Mouse (Mus musculus): ENCODE results near the gene Tap2. TPM values are rescaled to one million over a fixed set of nuclear protein-coding genes. Genes with fewer than 3 reads are reported as not detected.
A peak's percentile ranks its signal among the peaks of the same experiment; 100 is the strongest.

Gene Tap2
- polyA plus RNA-seq, 1 experiment from 2014 or later = 0.51 TPM

DNA sequence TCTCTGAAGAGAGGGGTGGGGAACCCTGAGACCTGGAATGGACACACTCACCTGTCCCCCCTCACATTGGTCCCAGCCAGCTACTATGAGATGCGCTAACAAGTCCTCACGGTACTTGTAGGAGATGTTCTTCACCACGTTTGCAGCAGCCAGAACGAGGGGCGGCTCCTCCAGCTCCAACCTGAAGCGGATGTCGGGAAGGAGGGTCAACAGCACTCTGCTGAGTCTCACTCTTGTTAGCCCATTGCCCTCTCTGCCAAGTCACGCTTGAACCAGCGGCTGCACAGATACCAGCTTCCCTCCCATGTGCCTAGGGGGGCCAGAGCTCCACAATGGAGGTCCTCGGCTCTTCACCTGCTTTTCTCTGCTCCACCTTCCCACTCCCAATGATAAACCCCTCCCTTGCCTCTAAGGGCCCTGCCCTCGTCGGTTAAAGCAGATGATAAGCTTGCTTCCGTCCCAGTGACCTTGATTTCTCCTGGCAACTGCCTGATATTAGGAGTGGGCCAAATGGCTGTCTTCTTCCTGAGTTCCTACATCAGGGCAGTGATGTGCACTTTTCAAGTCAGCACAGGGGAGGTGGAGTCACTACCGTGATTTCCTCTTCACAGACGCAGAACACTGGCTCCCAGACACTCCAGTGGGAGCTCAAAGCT is 19.6 kb upstream of the Tap2 start:
- Histone ChIP-seq H3K36me3 (no peaks in the 10 kb centered on the region), H3K4me3 (no peak overlapping the region), H3K9me3 (no peaks in the 10 kb centered on the region), H3K27ac (no peak overlapping the region), H3K27me3 (ENCODE audit: insufficient read depth, poor library complexity, severe bottlenecking) (peaks cover 73% of the 10 kb centered on the region), H3K4me1 (peaks cover 17% of the 10 kb centered on the region)
- WGBS = 69% methylated on average over 15 of the region's 15 CpGs
- DNase-seq (ENCODE audit: low spot score) = peak; percentile 66

DNA sequence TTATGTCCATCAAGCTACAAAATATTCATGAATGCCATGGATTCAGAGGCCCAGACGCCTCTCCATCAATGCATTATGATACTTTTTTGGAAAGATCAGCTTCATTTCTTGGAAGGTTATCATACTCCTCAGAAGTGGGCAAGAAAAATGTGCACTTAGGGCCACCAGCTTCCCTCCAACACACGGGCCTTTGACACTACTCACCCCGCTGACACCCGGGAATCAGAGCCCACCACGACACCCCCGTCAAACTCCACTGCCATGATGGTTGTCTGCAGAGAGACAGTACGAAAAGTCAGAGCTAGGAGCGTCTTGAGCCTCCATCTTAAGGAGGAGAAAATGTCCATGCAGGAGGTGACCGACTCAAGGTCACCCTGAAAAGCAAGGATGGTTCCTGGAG is 17.8 kb upstream of the Tap2 start:
- peaks cover 91% of the 10 kb centered on the region for H3K27me3 ChIP-seq (ENCODE audit: insufficient read depth, poor library complexity, severe bottlenecking)
- H3K4me3 ChIP-seq = no peak overlapping the region
- no peak overlapping the region for H3K27ac ChIP-seq
- DNase-seq (ENCODE audit: low spot score) = peak; percentile 68
- H3K4me1 ChIP-seq = peaks cover 17% of the 10 kb centered on the region
- no peaks in the 10 kb centered on the region for H3K9me3 ChIP-seq
- 83% methylated on average over 9 of the region's 9 CpGs for WGBS
- no peaks in the 10 kb centered on the region for H3K36me3 ChIP-seq

DNA sequence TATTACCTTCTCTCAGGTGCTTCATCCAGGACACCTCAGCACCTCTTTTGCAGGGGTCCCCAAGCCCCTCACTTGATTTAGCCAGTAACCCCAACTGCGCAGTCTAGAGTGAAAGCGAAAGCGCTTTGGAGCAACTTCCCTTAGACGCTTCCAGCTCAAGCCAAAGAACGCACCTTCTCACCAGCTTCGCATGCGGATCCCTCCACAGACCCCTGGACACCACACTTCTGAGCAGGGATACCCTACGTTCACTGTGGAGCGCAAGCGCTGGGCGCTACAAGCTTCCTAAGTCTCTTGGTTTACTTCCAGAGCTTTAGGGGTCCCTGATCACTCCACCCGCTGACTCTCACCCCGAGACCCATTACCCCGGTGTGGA is 16.5 kb upstream of the Tap2 start:
- Histone ChIP-seq H3K27ac (peak overlapping the region; percentile 56; the same call in 1 of the 2 replicates), H3K9me3 (no peaks in the 10 kb centered on the region), H3K4me3 (peak overlapping the region; percentile 68), H3K27me3 (ENCODE audit: insufficient read depth, poor library complexity, severe bottlenecking) (peaks cover 97% of the 10 kb centered on the region), H3K4me1 (peaks cover 17% of the 10 kb centered on the region), H3K36me3 (no peaks in the 10 kb centered on the region)
- 5% methylated on average over 14 of the region's 14 CpGs for WGBS
- no peak for DNase-seq (ENCODE audit: low spot score)

DNA sequence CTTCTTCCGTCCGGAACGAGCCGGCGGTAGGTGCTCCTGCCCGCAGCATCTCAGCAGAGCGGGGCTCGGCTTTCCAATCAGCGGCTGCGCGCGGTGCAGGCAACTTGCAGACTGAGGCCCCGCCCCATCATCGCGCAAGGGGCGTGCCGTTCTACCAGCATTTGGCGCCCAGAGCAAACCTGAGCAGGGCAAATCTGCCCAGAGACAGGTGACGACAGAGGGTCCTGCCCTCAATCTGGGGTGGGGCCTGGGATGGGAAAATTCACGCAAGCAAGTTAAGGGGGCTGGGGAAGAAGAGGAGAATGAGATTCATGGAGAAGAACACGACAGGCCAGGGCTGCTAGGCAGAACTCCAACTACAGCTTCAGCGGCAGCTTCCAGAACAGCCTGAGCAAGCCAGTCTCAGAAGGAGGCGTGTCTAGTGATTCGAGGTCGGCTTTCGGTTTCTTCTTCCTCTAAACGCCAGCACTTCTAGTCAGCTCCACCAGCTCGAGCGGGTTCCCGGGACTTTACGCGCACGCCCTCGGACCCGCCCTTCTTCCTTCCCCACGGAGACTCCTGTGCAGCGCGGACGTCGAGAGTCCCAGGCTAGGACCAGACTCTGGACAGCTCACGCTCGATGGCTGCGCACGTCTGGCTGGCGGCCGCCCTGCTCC is 15.9 kb upstream of the Tap2 start, which contains the start of the genes Tap1 and Psmb9:
Gene Tap1, plus strand, starts transcription at position 293 of the 656 bp plus-strand sequence.
Gene Psmb9, minus strand, starts transcription at position 504 of the 656 bp plus-strand sequence.
- no peaks in the 10 kb centered on the region for H3K36me3 ChIP-seq
- H3K9me3 ChIP-seq = no peaks in the 10 kb centered on the region
- under 1% methylated on average over 46 of the region's 46 CpGs for WGBS
- H3K4me3 ChIP-seq = peak within 1 kb of the TSS; percentile 68
- DNase-seq (ENCODE audit: low spot score) = peak; percentile 94
- H3K4me1 ChIP-seq = peaks cover 17% of the 10 kb centered on the region
- peaks cover 98% of the 10 kb centered on the region for H3K27me3 ChIP-seq (ENCODE audit: insufficient read depth, poor library complexity, severe bottlenecking)
- H3K27ac ChIP-seq = peak within 1 kb of the TSS; percentile 56; the same call in 1 of the 2 replicates

DNA sequence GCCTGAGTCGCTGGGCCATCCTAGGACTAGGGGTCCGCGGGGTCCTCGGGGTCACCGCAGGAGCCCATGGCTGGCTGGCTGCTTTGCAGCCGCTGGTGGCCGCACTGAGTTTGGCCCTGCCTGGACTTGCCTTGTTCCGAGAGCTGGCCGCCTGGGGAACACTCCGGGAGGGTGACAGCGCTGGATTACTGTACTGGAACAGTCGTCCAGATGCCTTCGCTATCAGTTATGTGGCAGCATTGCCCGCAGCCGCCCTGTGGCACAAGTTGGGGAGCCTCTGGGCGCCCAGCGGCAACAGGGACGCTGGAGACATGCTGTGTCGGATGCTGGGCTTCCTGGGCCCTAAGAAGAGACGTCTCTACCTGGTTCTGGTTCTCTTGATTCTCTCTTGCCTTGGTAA is 15.3 kb upstream of the Tap2 start:
- Histone ChIP-seq H3K36me3 (no peaks in the 10 kb centered on the region), H3K4me3 (peak overlapping the region; percentile 68), H3K27me3 (ENCODE audit: insufficient read depth, poor library complexity, severe bottlenecking) (peaks cover 98% of the 10 kb centered on the region), H3K4me1 (peaks cover 19% of the 10 kb centered on the region), H3K27ac (peak overlapping the region; percentile 56; the same call in 1 of the 2 replicates), H3K9me3 (no peaks in the 10 kb centered on the region)
- DNase-seq (ENCODE audit: low spot score) = peak; percentile 75
- 7% methylated on average over 20 of the region's 20 CpGs for WGBS

DNA sequence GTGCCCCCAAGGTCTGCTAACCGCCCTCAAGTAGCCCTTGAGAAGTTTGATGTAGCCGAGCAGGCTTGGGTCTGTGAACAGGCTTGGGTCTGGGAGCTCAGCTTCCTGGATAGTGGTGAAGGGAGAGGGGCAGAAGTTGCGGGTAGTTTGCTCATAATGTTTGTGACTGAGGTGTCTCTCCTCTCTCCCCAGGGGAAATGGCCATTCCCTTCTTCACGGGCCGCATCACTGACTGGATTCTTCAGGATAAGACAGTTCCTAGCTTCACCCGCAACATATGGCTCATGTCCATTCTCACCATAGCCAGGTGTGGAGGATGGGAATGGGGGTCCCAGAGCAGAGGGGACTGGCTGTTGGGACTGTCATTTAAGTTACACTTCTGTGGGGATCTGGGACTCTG is 14.3 kb upstream of the Tap2 start:
- Histone ChIP-seq H3K27ac (no peak overlapping the region), H3K4me1 (peaks cover 20% of the 10 kb centered on the region), H3K27me3 (ENCODE audit: insufficient read depth, poor library complexity, severe bottlenecking) (peaks cover 98% of the 10 kb centered on the region), H3K4me3 (no peak overlapping the region), H3K9me3 (no peaks in the 10 kb centered on the region), H3K36me3 (no peaks in the 10 kb centered on the region)
- 62% methylated on average over 6 of the region's 6 CpGs for WGBS
- peak; percentile 48 for DNase-seq (ENCODE audit: low spot score)

DNA sequence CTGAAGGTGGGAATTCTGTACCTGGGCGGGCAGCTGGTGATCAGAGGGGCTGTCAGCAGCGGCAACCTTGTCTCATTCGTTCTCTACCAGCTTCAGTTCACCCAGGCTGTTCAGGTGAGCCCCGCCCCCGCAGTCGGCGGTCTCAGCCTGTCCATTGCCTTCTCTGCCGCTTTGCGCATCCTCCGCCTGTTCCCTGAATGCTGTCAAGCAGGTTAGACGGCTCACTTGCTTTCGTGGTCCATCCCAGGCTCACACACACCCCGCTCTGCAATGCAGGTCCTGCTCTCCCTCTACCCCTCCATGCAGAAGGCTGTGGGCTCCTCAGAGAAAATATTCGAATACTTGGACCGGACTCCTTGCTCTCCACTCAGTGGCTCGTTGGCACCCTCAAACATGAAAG is 10.5 kb upstream of the Tap2 start:
- H3K36me3 ChIP-seq = no peaks in the 10 kb centered on the region
- WGBS = 21% methylated on average over 16 of the region's 16 CpGs
- H3K27ac ChIP-seq = no peak overlapping the region
- H3K27me3 ChIP-seq (ENCODE audit: insufficient read depth, poor library complexity, severe bottlenecking) = peaks cover 98% of the 10 kb centered on the region
- peaks cover 15% of the 10 kb centered on the region for H3K4me1 ChIP-seq
- H3K9me3 ChIP-seq = no peaks in the 10 kb centered on the region
- H3K4me3 ChIP-seq = no peak overlapping the region
- DNase-seq (ENCODE audit: low spot score) = peak; percentile 56

DNA sequence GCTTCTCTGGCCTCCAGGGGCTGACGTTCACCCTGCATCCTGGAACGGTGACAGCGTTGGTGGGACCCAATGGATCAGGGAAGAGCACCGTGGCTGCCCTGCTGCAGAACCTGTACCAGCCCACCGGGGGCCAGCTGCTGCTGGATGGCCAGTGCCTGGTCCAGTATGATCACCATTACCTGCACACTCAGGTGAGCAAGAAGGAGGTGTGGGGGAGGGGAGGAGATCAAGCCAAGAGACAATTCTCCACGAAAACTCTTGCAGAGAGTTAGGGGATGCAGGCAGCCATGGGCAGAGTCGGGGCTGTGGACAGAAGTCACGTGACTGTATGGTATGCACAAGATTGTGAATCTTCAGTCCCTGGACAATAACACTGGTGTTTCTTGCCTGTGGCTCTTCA is 9.9 kb upstream of the Tap2 start:
- no peaks in the 10 kb centered on the region for H3K36me3 ChIP-seq
- H3K9me3 ChIP-seq = no peaks in the 10 kb centered on the region
- DNase-seq (ENCODE audit: low spot score) = peak; percentile 73
- no peak overlapping the region for H3K4me3 ChIP-seq
- peaks cover 98% of the 10 kb centered on the region for H3K27me3 ChIP-seq (ENCODE audit: insufficient read depth, poor library complexity, severe bottlenecking)
- no peak overlapping the region for H3K27ac ChIP-seq
- WGBS = 47% methylated on average over 8 of the region's 8 CpGs
- H3K4me1 ChIP-seq = peaks cover 16% of the 10 kb centered on the region

DNA sequence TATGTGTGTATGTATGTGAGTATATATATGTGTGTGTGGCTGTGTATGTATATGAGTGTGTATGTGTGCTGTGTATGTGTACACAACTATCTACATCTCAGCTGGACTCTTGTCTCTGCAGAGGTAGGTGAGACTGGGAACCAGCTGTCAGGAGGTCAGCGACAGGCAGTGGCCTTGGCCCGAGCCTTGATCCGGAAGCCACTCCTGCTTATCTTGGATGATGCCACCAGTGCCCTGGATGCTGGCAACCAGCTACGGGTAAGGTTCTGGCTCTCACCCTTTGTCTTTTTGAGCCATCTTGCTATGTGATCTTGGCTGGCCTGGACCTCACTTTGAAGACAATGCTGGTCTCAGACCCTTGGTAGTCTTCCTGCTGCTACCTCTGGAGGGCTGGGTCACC is 8.6 kb upstream of the Tap2 start:
- H3K4me3 ChIP-seq = no peak overlapping the region
- H3K27ac ChIP-seq = no peak overlapping the region
- H3K4me1 ChIP-seq = peaks cover 17% of the 10 kb centered on the region
- H3K27me3 ChIP-seq (ENCODE audit: insufficient read depth, poor library complexity, severe bottlenecking) = peaks cover 99% of the 10 kb centered on the region
- WGBS = 77% methylated on average over 4 of the region's 4 CpGs
- no peak for DNase-seq (ENCODE audit: low spot score)
- no peaks in the 10 kb centered on the region for H3K9me3 ChIP-seq
- H3K36me3 ChIP-seq = no peaks in the 10 kb centered on the region

DNA sequence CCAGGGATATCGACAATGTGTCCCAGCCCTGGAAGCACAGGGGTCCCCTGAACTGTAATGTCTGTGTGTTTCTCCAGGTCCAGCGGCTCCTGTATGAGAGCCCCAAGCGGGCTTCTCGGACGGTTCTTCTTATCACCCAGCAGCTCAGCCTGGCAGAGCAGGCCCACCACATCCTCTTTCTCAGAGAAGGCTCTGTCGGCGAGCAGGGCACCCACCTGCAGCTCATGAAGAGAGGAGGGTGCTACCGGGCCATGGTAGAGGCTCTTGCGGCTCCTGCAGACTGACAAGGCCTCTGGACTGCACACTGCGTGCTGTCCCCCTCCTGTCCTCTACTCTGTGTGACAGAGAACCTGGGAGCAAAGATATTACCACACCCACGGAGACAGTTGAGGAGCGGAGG is 6.8 kb upstream of the Tap2 start:
- WGBS = 34% methylated on average over 12 of the region's 12 CpGs
- H3K27ac ChIP-seq = no peak overlapping the region
- H3K36me3 ChIP-seq = no peaks in the 10 kb centered on the region
- no peak for DNase-seq (ENCODE audit: low spot score)
- H3K4me3 ChIP-seq = no peak overlapping the region
- peaks cover 99% of the 10 kb centered on the region for H3K27me3 ChIP-seq (ENCODE audit: insufficient read depth, poor library complexity, severe bottlenecking)
- no peaks in the 10 kb centered on the region for H3K9me3 ChIP-seq
- H3K4me1 ChIP-seq = peaks cover 17% of the 10 kb centered on the region

DNA sequence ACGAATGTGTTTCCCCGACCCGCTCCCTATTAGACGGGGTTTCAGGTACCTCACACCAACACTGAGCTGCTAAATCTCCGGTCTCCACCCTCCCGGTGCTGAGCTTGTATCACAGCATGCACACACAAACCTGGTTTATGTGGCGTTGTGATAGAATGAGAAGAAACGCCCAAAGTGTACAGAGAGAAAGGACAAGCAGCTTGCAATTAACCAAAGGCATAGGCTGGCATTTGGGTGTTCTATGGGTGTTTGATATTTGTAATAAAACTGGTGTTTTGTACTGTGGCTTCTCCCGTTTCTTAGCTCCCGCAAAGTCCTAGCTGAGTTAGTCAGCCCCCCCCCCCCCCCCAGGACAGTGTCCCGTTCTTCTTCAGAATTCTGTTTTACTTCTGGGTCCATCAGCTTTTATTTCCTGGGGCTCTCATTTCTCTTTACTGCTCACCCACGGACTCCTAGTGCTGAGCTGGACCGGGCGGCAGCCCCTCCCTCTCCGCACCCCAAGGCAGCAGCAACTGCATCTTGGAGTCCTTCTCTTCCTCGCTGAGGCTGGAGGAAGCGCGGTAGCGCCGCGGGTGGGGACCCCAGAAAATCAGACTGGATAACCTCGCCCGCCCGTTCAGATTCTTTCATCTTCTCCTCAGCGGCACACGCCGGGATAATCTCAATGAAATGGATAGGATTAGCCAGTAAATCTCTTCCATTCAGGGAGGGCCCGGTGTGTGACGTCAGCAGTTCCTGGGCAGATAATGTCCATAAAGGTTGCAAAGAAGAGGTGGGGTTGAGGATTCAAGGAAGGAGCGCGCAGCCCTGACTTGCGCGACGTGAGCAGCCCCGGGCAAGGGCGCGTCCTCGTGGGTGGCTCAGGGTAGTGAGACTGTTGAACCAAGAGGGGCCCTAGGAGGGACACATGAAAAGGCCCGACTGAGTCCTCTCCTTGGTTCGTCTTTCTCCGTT is 6.1 kb upstream of the Tap2 start, which contains the start of gene Psmb8:
Gene Psmb8, plus strand, starts transcription at position 781 of the 954 bp plus-strand sequence.
- Histone ChIP-seq H3K4me1 (peaks cover 17% of the 10 kb centered on the region), H3K27ac (0 out of 2 replicates have a peak within 1 kb of the TSS, but pooled peaks have one; percentile 32), H3K36me3 (no peaks in the 10 kb centered on the region), H3K27me3 (ENCODE audit: insufficient read depth, poor library complexity, severe bottlenecking) (peaks cover 96% of the 10 kb centered on the region), H3K4me3 (peak within 1 kb of the TSS; percentile 50), H3K9me3 (no peaks in the 10 kb centered on the region)
- DNase-seq (ENCODE audit: low spot score) = peak; percentile 87
- 5% methylated on average over 41 of the region's 41 CpGs for WGBS

DNA sequence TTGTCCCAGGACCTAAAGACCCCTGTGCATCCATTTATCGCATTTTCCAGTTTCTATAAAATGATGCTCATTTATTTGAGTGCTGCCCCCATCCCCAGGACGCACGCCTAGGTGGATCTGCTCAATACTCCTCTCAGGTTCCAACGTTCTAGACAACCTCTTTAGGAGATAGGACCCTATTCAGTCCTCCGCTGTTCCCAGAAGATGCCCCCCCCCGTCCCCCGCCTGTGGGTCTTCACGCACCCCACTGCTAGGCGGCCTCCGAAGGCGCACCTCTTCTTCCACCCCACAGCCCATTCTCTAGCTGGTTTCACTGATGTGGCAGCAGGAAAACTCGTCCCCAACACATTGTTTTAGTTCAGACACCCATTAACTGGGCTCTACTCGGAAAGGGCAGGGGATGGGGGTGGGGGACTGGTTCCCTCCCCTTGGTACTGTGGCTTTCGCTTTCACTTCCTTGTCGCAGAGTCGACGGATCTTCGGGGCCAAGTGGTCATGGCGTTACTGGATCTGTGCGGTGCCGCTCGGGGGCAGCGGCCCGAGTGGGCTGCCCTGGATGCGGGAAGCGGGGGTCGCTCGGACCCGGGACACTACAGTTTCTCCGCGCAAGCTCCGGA is 5.3 kb upstream of the Tap2 start:
- peak; percentile 71 for DNase-seq (ENCODE audit: low spot score)
- Histone ChIP-seq H3K27me3 (ENCODE audit: insufficient read depth, poor library complexity, severe bottlenecking) (peaks cover 93% of the 10 kb centered on the region), H3K27ac (0 out of 2 replicates have a peak overlapping the region, but pooled peaks have one; percentile 32), H3K4me1 (peaks cover 15% of the 10 kb centered on the region), H3K36me3 (no peaks in the 10 kb centered on the region), H3K9me3 (no peaks in the 10 kb centered on the region), H3K4me3 (peak overlapping the region; percentile 50)
- 3% methylated on average over 32 of the region's 32 CpGs for WGBS

Measured in heart, embryonic 10.5 days (tissue).